Mouse (Mus musculus) fat pad, adult 2 months (tissue): ENCODE results near the gene Appl2.

Source experiments
- DNase-seq: peaks from one replicate; pipeline ENCODE4 v3.0.0-alpha.2; 2011; ENCODE audit warnings: low read depth, low spot score; ENCODE audit errors: extremely low read depth

The Appl2 gene

GRCm38 (mm10) chr10:83592616-83593015, 55.9 kb downstream of the Appl2 start:
- no peak for DNase-seq

- no peak for DNase-seq
Observed at GRCm38 (mm10) chr10:83590801-83591200, 57.7 kb downstream of the Appl2 start.

GRCm38 (mm10) chr10:83565449-83566441, 82.8 kb downstream of the Appl2 start:
- DNase-seq, result peak; percentile 56

- no peak for DNase-seq
Observed at GRCm38 (mm10) chr10:83563005-83563404, 85.5 kb downstream of the Appl2 start.
